Mouse (Mus musculus) ES-Bruce4 (cell line): Measurements from ENCODE around the gene Acp6.

Source experiments
- CTCF ChIP-seq: IDR thresholded peaks from one replicate; pipeline ENCODE4 v1.8.1; 2011; ENCODE audit warnings: low read depth, low read length
- EP300 ChIP-seq: IDR thresholded peaks from 2 replicates; pipeline ENCODE4 v1.6.1; 2011; ENCODE audit warnings: low read depth, low read length; ENCODE audit not compliant: insufficient read depth
- POLR2A ChIP-seq: IDR thresholded peaks from one replicate; pipeline ENCODE4 v1.8.1; 2011; ENCODE audit warnings: low read length; ENCODE audit not compliant: insufficient read depth

GRCm38 (mm10) chr3:97159509-97159850 is 903 bp downstream of the Acp6 start:
- TF ChIP-seq CTCF (no peak), EP300 (peak; percentile 87), POLR2A (no peak)
